Mouse (Mus musculus) hindbrain, embryonic 10.5 days (tissue): ENCODE data around the gene Kctd12. TPM values are rescaled to one million over a fixed set of nuclear protein-coding genes. Genes with fewer than 3 reads are reported as not detected.

Source experiments
- DNase-seq: peaks from one replicate; pipeline ENCODE4 v3.0.0-alpha.2; 2017; ENCODE audit warnings: low spot score
- H3K27ac ChIP-seq: fragments of 300-500 bp; sonication (generic); 2 replicates; pipeline ENCODE4 v1.5.1; 2016; ENCODE audit warnings: mild to moderate bottlenecking, moderate library complexity
- H3K27me3 ChIP-seq: fragments of 300-500 bp; sonication (generic); 2 replicates; pipeline ENCODE4 v1.6.1; 2016; ENCODE audit warnings: mild to moderate bottlenecking; ENCODE audit not compliant: poor library complexity, insufficient read depth, severe bottlenecking
- H3K36me3 ChIP-seq: fragments of 300-500 bp; sonication (generic); 2 replicates; pipeline ENCODE4 v1.6.1; 2016; ENCODE audit warnings: mild to moderate bottlenecking, moderate library complexity
- H3K4me1 ChIP-seq: fragments of 300-500 bp; sonication (generic); replicated peaks from 2 replicates; pipeline ENCODE4 v1.6.1; 2016; ENCODE audit warnings: mild to moderate bottlenecking
- H3K4me3 ChIP-seq: fragments of 300-500 bp; sonication (generic); 2 replicates; pipeline ENCODE4 v1.5.1; 2016; ENCODE audit warnings: mild to moderate bottlenecking, moderate library complexity
- H3K9me3 ChIP-seq: fragments of 300-500 bp; sonication (generic); 2 replicates; pipeline ENCODE4 v1.6.1; 2016; ENCODE audit warnings: mild to moderate bottlenecking, moderate library complexity
- whole genome bisulfite sequencing: fragments of 180-500 bp; shearing (Covaris S2); methylation state at CpG from one replicate; pipeline ENCODE4 v1.1.7; 2016; 5-methylcytosine and 5-hydroxymethylcytosine counted together
- polyA plus RNA-seq: library from polyadenylated mRNA; unstranded; fragments of >200 nt; fragmentation: Nextera tagmentation; extraction: Ambion mirVana; gene quantifications from 2 replicates; pipeline ENCODE4 v1.2.1, GENCODE M21; 2016

Gene Kctd12
- 4.2 and 5.2 TPM in 2 replicates for polyA plus RNA-seq

- peak; percentile 91 for DNase-seq
- H3K9me3 ChIP-seq = no peaks in the 10 kb centered on the region
- WGBS = 3% methylated on average over 60 of the region's 66 CpGs
- H3K27me3 ChIP-seq = peaks cover 20% of the 10 kb centered on the region
- peak within 1 kb of the TSS; percentile 88 for H3K27ac ChIP-seq
- H3K4me1 ChIP-seq = peaks cover 28% of the 10 kb centered on the region
- no peaks in the 10 kb centered on the region for H3K36me3 ChIP-seq
- H3K4me3 ChIP-seq = peak within 1 kb of the TSS; percentile 63
These were observed at the start of gene Kctd12 for GRCm38 (mm10) chr14:102982627-102983540. Kctd12 (minus strand) TSS chr14:102982637.

- Histone ChIP-seq H3K27ac (no peak overlapping the region), H3K4me1 (no peaks in the 10 kb centered on the region), H3K9me3 (no peaks in the 10 kb centered on the region), H3K27me3 (no peaks in the 10 kb centered on the region), H3K4me3 (no peak overlapping the region), H3K36me3 (no peaks in the 10 kb centered on the region)
- 84% methylated on average over 2 of the region's 2 CpGs for WGBS
- no peak for DNase-seq
These were observed 46.8 kb upstream of the Kctd12 start for GRCm38 (mm10) chr14:103029203-103029602.

GRCm38 (mm10) chr14:103020046-103020445 lies 37.6 kb upstream of the Kctd12 start:
- Histone ChIP-seq H3K27ac (no peak overlapping the region), H3K9me3 (no peaks in the 10 kb centered on the region), H3K27me3 (no peaks in the 10 kb centered on the region), H3K4me3 (no peak overlapping the region), H3K4me1 (no peaks in the 10 kb centered on the region), H3K36me3 (no peaks in the 10 kb centered on the region)
- 76% methylated on average over 2 of the region's 2 CpGs for WGBS
- DNase-seq = no peak

- no peak for DNase-seq
- Histone ChIP-seq H3K9me3 (no peaks in the 10 kb centered on the region), H3K4me3 (no peak overlapping the region), H3K27me3 (no peaks in the 10 kb centered on the region), H3K4me1 (no peaks in the 10 kb centered on the region), H3K27ac (no peak overlapping the region), H3K36me3 (no peaks in the 10 kb centered on the region)
- 79% methylated on average over 5 of the region's 5 CpGs for WGBS
These were observed 34.6 kb upstream of the Kctd12 start for GRCm38 (mm10) chr14:103017009-103017408.

GRCm38 (mm10) chr14:103012563-103013150 lies 30.2 kb upstream of the Kctd12 start:
- 27% methylated on average over 4 of the region's 4 CpGs for WGBS
- Histone ChIP-seq H3K27ac (no peak overlapping the region), H3K36me3 (no peaks in the 10 kb centered on the region), H3K27me3 (no peaks in the 10 kb centered on the region), H3K9me3 (no peaks in the 10 kb centered on the region), H3K4me1 (no peaks in the 10 kb centered on the region), H3K4me3 (no peak overlapping the region)
- peak; percentile 69 for DNase-seq

- no peaks in the 10 kb centered on the region for H3K27me3 ChIP-seq
- WGBS = 35% methylated on average over 5 of the region's 5 CpGs
These were observed 29.3 kb upstream of the Kctd12 start for GRCm38 (mm10) chr14:103011782-103012181.

GRCm38 (mm10) chr14:103007737-103008136 lies 25.3 kb upstream of the Kctd12 start:
- H3K4me1 ChIP-seq = no peaks in the 10 kb centered on the region
- no peak overlapping the region for H3K4me3 ChIP-seq
- no peaks in the 10 kb centered on the region for H3K27me3 ChIP-seq
- no peaks in the 10 kb centered on the region for H3K36me3 ChIP-seq
- DNase-seq = no peak
- 82% methylated on average over 4 of the region's 4 CpGs for WGBS
- no peaks in the 10 kb centered on the region for H3K9me3 ChIP-seq
- H3K27ac ChIP-seq = no peak overlapping the region

More at GRCm38 (mm10) chr14:103011782-103012181, 29.3 kb upstream of the Kctd12 start:
- Histone ChIP-seq H3K27ac (no peak overlapping the region), H3K9me3 (no peaks in the 10 kb centered on the region), H3K4me1 (no peaks in the 10 kb centered on the region), H3K36me3 (no peaks in the 10 kb centered on the region), H3K4me3 (no peak overlapping the region)
- peak; percentile 22 for DNase-seq

- WGBS = 23% methylated on average over 6 of the region's 6 CpGs
- Histone ChIP-seq H3K4me1 (no peaks in the 10 kb centered on the region), H3K27ac (no peak overlapping the region), H3K4me3 (no peak overlapping the region), H3K36me3 (no peaks in the 10 kb centered on the region), H3K9me3 (no peaks in the 10 kb centered on the region), H3K27me3 (no peaks in the 10 kb centered on the region; the same call in 1 of the 2 replicates)
- peak; percentile 81 for DNase-seq
These were observed 12.5 kb upstream of the Kctd12 start for GRCm38 (mm10) chr14:102994662-102995561.

- Histone ChIP-seq H3K9me3 (no peaks in the 10 kb centered on the region), H3K27me3 (no peaks in the 10 kb centered on the region; the same call in 1 of the 2 replicates), H3K4me3 (no peak overlapping the region), H3K4me1 (no peaks in the 10 kb centered on the region), H3K36me3 (no peaks in the 10 kb centered on the region), H3K27ac (no peak overlapping the region)
- no peak for DNase-seq
- WGBS = 72% methylated on average over 3 of the region's 3 CpGs
These were observed 8.3 kb upstream of the Kctd12 start for GRCm38 (mm10) chr14:102990765-102991164.

- DNase-seq = no peak
- 85% methylated on average over 5 of the region's 5 CpGs for WGBS
- no peaks in the 10 kb centered on the region for H3K36me3 ChIP-seq
- H3K4me3 ChIP-seq = no peak overlapping the region
- H3K4me1 ChIP-seq = no peaks in the 10 kb centered on the region
- H3K27me3 ChIP-seq = no peaks in the 10 kb centered on the region; the same call in 1 of the 2 replicates
- H3K27ac ChIP-seq = no peak overlapping the region
- no peaks in the 10 kb centered on the region for H3K9me3 ChIP-seq
These were observed 7.4 kb upstream of the Kctd12 start for GRCm38 (mm10) chr14:102989866-102990265.

GRCm38 (mm10) chr14:102989254-102989653 lies 6.8 kb upstream of the Kctd12 start:
- WGBS = 80% methylated on average over 4 of the region's 4 CpGs
- no peaks in the 10 kb centered on the region for H3K9me3 ChIP-seq
- H3K4me3 ChIP-seq = no peak overlapping the region
- H3K27ac ChIP-seq = no peak overlapping the region
- H3K27me3 ChIP-seq = no peaks in the 10 kb centered on the region; the same call in 1 of the 2 replicates
- no peaks in the 10 kb centered on the region for H3K4me1 ChIP-seq
- no peak for DNase-seq
- H3K36me3 ChIP-seq = no peaks in the 10 kb centered on the region

GRCm38 (mm10) chr14:102987626-102988025 lies 5.2 kb upstream of the Kctd12 start:
- Histone ChIP-seq H3K36me3 (no peaks in the 10 kb centered on the region), H3K4me3 (no peak overlapping the region), H3K27ac (no peak overlapping the region), H3K27me3 (no peaks in the 10 kb centered on the region), H3K4me1 (peaks cover 7% of the 10 kb centered on the region), H3K9me3 (no peaks in the 10 kb centered on the region)
- 86% methylated on average over 5 of the region's 5 CpGs for WGBS
- DNase-seq = no peak
